Mouse (Mus musculus) thymus, adult 2 months (tissue): Measurements from ENCODE around the gene Erp29.

ENCODE experiments used
- CTCF ChIP-seq: fragments of 200-500 bp; IDR thresholded peaks from 2 replicates; pipeline ENCODE4 v1.5.1; 2012; ENCODE audit warnings: mild to moderate bottlenecking, control low read depth, low read length, moderate library complexity, borderline replicate concordance; ENCODE audit not compliant: control insufficient read depth, poor library complexity, insufficient read depth; ENCODE audit errors: extremely low read depth
- POLR2A ChIP-seq: fragments of 200-500 bp; IDR thresholded peaks from 2 replicates; pipeline ENCODE4 v1.6.1; 2012; ENCODE audit warnings: mild to moderate bottlenecking, low read length, control low read depth, moderate library complexity; ENCODE audit not compliant: control insufficient read depth, poor library complexity, insufficient read depth; ENCODE audit errors: extremely low read depth

- TF ChIP-seq CTCF (no peak), POLR2A (no peak)
Observed at GRCm38 (mm10) chr5:121477680-121478079, 25.4 kb upstream of the Erp29 start.
